Mouse (Mus musculus): ENCODE measurements around the gene Rae1. TPM values are rescaled to one million over a fixed set of nuclear protein-coding genes. Genes with fewer than 3 reads are reported as not detected.

Rae1 gene
- polyA plus RNA-seq, 1 experiment from 2014 or later: 126 TPM

- H3K4me2 ChIP-seq (replicated peaks): peak overlapping the region; percentile 91
- peaks cover 45% of the 10 kb centered on the region for H3K27me3 ChIP-seq
- peaks cover 61% of the 10 kb centered on the region for H3K4me1 ChIP-seq
- H3K9ac ChIP-seq (replicated peaks): peak overlapping the region; percentile 76
- H3K9me3 ChIP-seq: no peaks in the 10 kb centered on the region
- H3K27ac ChIP-seq (replicated peaks): peak overlapping the region; percentile 79
- peak overlapping the region; percentile 84 for H3K4me3 ChIP-seq
- H3K36me3 ChIP-seq: peaks cover 21% of the 10 kb centered on the region
- ATAC-seq (ENCODE audit: low FRiP score, low read depth): peak; percentile 79
- 1% methylated on average over 39 of the region's 54 CpGs for WGBS
Measured at GRCm38 (mm10) chr2:173021633-173022055, 21.7 kb downstream of the Rae1 start.

DNA sequence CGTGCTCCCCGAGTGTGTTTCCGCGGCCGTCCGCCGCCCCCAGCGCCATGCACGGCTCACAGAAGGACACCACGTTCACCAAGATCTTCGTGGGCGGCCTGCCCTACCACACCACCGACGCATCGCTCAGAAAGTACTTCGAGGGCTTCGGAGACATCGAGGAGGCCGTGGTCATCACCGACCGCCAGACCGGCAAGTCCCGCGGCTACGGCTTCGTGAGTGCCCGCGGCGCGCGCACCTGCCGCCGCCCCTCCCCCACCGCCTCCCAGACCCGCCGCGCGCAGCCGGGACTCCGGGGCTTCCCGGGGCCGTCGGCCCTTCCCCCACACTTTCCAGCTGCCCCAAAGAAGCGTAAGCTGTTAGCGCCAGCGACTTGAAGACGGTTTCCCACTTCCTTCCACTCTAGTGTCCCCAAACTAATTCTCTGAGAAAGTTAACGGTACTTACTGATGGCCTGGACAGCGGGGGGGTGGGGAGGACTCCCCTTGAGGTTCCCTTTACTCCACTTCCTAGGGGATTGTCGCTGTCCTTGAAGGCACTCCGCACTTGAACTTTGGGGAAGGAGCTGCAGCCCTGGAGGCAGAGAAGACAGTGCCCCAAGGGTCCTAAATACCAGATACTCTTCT, 22.3 kb downstream of the Rae1 start:
- Histone ChIP-seq H3K27ac (replicated peaks) (peak overlapping the region; percentile 79), H3K27me3 (peaks cover 42% of the 10 kb centered on the region), H3K36me3 (peaks cover 25% of the 10 kb centered on the region), H3K4me1 (peaks cover 64% of the 10 kb centered on the region), H3K9me3 (no peaks in the 10 kb centered on the region), H3K9ac (replicated peaks) (peak overlapping the region; percentile 76), H3K4me2 (replicated peaks) (peak overlapping the region; percentile 91), H3K4me3 (peak overlapping the region; percentile 84)
- ATAC-seq (ENCODE audit: low FRiP score, low read depth): peak; percentile 64
- WGBS: under 1% methylated on average over 33 of the region's 51 CpGs

DNA sequence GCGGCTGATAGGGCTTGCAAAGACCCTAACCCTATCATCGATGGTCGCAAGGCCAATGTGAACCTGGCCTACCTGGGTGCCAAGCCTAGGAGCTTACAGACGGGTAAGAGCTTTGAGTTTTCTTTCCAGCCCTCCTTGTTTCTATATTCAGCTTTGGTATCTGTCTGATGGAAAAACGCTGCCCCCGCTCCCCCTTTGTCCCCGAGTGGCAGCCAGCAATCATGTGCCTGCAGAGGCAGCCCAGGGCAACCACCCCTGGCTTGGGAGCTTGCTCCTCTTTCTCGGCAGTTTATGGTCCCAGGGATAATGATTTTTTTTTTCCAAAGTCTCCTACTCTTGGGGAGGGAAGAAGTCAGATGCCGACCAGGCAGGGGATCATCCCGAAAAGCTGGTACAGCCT, 22.9 kb downstream of the Rae1 start:
- Histone ChIP-seq H3K4me2 (replicated peaks) (peak overlapping the region; percentile 91), H3K9me3 (no peaks in the 10 kb centered on the region), H3K36me3 (peaks cover 27% of the 10 kb centered on the region), H3K27ac (replicated peaks) (0 out of 2 replicates have a peak overlapping the region, but pooled peaks have one; percentile 79), H3K27me3 (peaks cover 35% of the 10 kb centered on the region), H3K4me1 (peaks cover 64% of the 10 kb centered on the region), H3K9ac (replicated peaks) (peak overlapping the region; percentile 76), H3K4me3 (peak overlapping the region; percentile 84)
- WGBS: 21% methylated on average over 10 of the region's 10 CpGs
- no peak for ATAC-seq (ENCODE audit: low FRiP score, low read depth)

DNA sequence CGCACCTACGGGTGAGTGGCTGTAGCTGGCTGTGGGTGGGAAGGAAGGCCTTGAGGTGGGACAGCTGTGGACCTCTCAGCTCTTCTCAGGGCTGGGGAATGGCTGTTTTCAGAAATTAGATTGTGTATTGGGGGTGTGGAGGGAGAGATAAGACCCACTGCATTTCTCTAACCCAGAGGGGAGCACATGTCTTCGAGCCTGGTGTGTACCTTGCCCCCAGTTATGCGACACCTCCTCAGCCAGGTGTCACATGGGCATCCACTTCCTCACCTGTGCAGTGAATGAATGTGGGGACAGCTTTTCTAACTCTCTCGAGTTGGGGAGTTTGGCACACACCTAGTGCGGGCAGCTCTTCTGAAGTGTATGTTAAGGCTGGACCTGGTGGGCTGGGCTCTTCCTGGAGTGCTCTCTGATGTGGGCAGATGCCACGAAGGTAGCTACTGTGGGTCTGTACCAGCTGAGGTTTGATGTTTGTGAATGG, 23.5 kb downstream of the Rae1 start:
- no peak for ATAC-seq (ENCODE audit: low FRiP score, low read depth)
- H3K4me1 ChIP-seq: peaks cover 64% of the 10 kb centered on the region

GRCm38 (mm10) chr2:173023966-173024365, 24.0 kb downstream of the Rae1 start:
- H3K36me3 ChIP-seq: peaks cover 38% of the 10 kb centered on the region
- WGBS: 78% methylated on average over 4 of the region's 4 CpGs
- no peak overlapping the region for H3K27ac ChIP-seq (replicated peaks)
- peak overlapping the region; percentile 91 for H3K4me2 ChIP-seq (replicated peaks)
- H3K9me3 ChIP-seq: no peaks in the 10 kb centered on the region
- H3K9ac ChIP-seq (replicated peaks): no peak overlapping the region; the same call in 1 of the 2 replicates
- peak overlapping the region; percentile 84 for H3K4me3 ChIP-seq
- no peak for ATAC-seq (ENCODE audit: low FRiP score, low read depth)
- H3K4me1 ChIP-seq: peaks cover 59% of the 10 kb centered on the region
- peaks cover 24% of the 10 kb centered on the region for H3K27me3 ChIP-seq

More for the DNA sequence above, 23.5 kb downstream of the Rae1 start:
- Histone ChIP-seq H3K9ac (replicated peaks) (peak overlapping the region; percentile 76), H3K4me2 (replicated peaks) (peak overlapping the region; percentile 91), H3K9me3 (no peaks in the 10 kb centered on the region), H3K36me3 (peaks cover 33% of the 10 kb centered on the region), H3K27ac (replicated peaks) (no peak overlapping the region), H3K4me3 (peak overlapping the region; percentile 84), H3K27me3 (peaks cover 29% of the 10 kb centered on the region)
- 84% methylated on average over 7 of the region's 7 CpGs for WGBS

DNA sequence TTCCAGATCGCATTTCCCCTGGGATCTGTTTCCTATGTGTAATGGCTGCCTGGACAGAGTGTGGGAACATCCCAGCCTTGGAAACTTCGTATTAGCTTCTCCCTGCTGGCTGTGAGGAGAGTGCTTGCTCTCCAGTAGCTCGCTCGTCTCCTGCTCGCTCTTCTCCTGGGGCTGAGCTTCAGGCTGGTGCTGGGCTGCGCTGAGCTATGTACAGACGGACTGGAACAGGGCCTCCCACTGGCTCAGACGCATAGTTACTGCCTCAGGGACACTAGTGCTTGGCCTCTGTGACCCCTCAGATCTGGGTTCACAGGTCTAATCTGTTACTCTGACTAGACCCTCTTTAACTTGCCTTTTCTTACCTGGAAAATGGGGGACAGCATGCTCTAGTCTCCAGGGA, 24.5 kb downstream of the Rae1 start:
- Histone ChIP-seq H3K4me1 (peaks cover 55% of the 10 kb centered on the region), H3K9me3 (no peaks in the 10 kb centered on the region), H3K36me3 (peaks cover 42% of the 10 kb centered on the region), H3K9ac (replicated peaks) (peak overlapping the region; percentile 28; the same call in 1 of the 2 replicates), H3K4me3 (peak overlapping the region; percentile 84; the same call in 1 of the 2 replicates), H3K27ac (replicated peaks) (no peak overlapping the region), H3K27me3 (peaks cover 20% of the 10 kb centered on the region), H3K4me2 (replicated peaks) (peak overlapping the region; percentile 91)
- ATAC-seq (ENCODE audit: low FRiP score, low read depth): no peak
- WGBS: 70% methylated on average over 8 of the region's 8 CpGs

DNA sequence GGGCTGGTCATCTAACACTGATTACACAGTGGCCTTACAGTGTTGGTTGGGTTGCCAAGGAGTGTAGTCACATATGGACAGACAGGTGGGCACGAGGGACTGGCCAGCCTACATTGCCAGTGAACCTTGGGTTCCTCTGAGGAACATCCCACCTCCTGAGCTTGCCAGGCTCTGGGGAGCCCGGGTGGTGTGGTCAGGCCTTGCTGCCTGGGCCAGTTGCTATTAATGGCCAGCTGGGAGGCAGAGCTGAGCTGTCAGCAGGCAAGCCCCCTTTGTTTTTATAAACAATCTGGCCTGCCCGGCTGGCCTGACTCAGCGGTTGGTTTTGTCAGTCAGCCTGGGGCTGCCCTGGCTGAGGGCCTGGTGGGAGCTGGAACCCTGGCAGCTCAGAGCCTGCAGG, 25.0 kb downstream of the Rae1 start:
- peak overlapping the region; percentile 91 for H3K4me2 ChIP-seq (replicated peaks)
- 35% methylated on average over 4 of the region's 4 CpGs for WGBS

GRCm38 (mm10) chr2:173026286-173026685, 26.4 kb downstream of the Rae1 start:
- Histone ChIP-seq H3K4me1 (peaks cover 45% of the 10 kb centered on the region), H3K9me3 (no peaks in the 10 kb centered on the region), H3K27ac (replicated peaks) (no peak overlapping the region), H3K4me3 (no peak overlapping the region), H3K36me3 (peaks cover 58% of the 10 kb centered on the region), H3K4me2 (replicated peaks) (peak overlapping the region; percentile 9; the same call in 1 of the 2 replicates), H3K9ac (replicated peaks) (no peak overlapping the region), H3K27me3 (peaks cover 1% of the 10 kb centered on the region; the same call in 1 of the 2 replicates)
- ATAC-seq (ENCODE audit: low FRiP score, low read depth): no peak
- 86% methylated on average over 5 of the region's 5 CpGs for WGBS

More for the DNA sequence above, 25.0 kb downstream of the Rae1 start:
- Histone ChIP-seq H3K9ac (replicated peaks) (peak overlapping the region; percentile 34; the same call in 1 of the 2 replicates), H3K27me3 (peaks cover 14% of the 10 kb centered on the region), H3K27ac (replicated peaks) (0 out of 2 replicates have a peak overlapping the region, but pooled peaks have one; percentile 30), H3K4me1 (peaks cover 50% of the 10 kb centered on the region), H3K36me3 (peaks cover 44% of the 10 kb centered on the region), H3K9me3 (no peaks in the 10 kb centered on the region), H3K4me3 (peak overlapping the region; percentile 5; the same call in 1 of the 2 replicates)
- no peak for ATAC-seq (ENCODE audit: low FRiP score, low read depth)

- no peak for ATAC-seq (ENCODE audit: low FRiP score, low read depth)
- H3K36me3 ChIP-seq: peaks cover 62% of the 10 kb centered on the region
Measured at GRCm38 (mm10) chr2:173026688-173027131, 26.8 kb downstream of the Rae1 start.

GRCm38 (mm10) chr2:173027169-173027823, 27.4 kb downstream of the Rae1 start:
- no peak for ATAC-seq (ENCODE audit: low FRiP score, low read depth)
- peaks cover 68% of the 10 kb centered on the region for H3K36me3 ChIP-seq
- peaks cover 45% of the 10 kb centered on the region for H3K4me1 ChIP-seq
- WGBS: 95% methylated on average over 6 of the region's 6 CpGs
- no peak overlapping the region for H3K4me3 ChIP-seq
- H3K27me3 ChIP-seq: no peaks in the 10 kb centered on the region
- H3K9ac ChIP-seq (replicated peaks): no peak overlapping the region
- H3K9me3 ChIP-seq: no peaks in the 10 kb centered on the region
- H3K27ac ChIP-seq (replicated peaks): no peak overlapping the region
- H3K4me2 ChIP-seq (replicated peaks): no peak overlapping the region

More at GRCm38 (mm10) chr2:173026688-173027131, 26.8 kb downstream of the Rae1 start:
- H3K9ac ChIP-seq (replicated peaks): no peak overlapping the region
- no peak overlapping the region for H3K4me3 ChIP-seq
- H3K27ac ChIP-seq (replicated peaks): no peak overlapping the region
- WGBS: 89% methylated on average over 3 of the region's 3 CpGs
- H3K27me3 ChIP-seq: no peaks in the 10 kb centered on the region
- H3K4me1 ChIP-seq: peaks cover 45% of the 10 kb centered on the region
- no peaks in the 10 kb centered on the region for H3K9me3 ChIP-seq
- peak overlapping the region; percentile 9 for H3K4me2 ChIP-seq (replicated peaks)

GRCm38 (mm10) chr2:173027824-173028495, 28.0 kb downstream of the Rae1 start:
- ATAC-seq (ENCODE audit: low FRiP score, low read depth): no peak

More at GRCm38 (mm10) chr2:173027824-173028495, 28.0 kb downstream of the Rae1 start:
- WGBS: 89% methylated on average over 4 of the region's 4 CpGs
- Histone ChIP-seq H3K4me1 (peaks cover 39% of the 10 kb centered on the region), H3K27ac (replicated peaks) (no peak overlapping the region), H3K9ac (replicated peaks) (no peak overlapping the region), H3K36me3 (peaks cover 75% of the 10 kb centered on the region), H3K4me2 (replicated peaks) (no peak overlapping the region), H3K9me3 (no peaks in the 10 kb centered on the region), H3K4me3 (no peak overlapping the region), H3K27me3 (no peaks in the 10 kb centered on the region)

Measured in midbrain, embryonic 12.5 days (tissue).